In the genomic region with DNA sequence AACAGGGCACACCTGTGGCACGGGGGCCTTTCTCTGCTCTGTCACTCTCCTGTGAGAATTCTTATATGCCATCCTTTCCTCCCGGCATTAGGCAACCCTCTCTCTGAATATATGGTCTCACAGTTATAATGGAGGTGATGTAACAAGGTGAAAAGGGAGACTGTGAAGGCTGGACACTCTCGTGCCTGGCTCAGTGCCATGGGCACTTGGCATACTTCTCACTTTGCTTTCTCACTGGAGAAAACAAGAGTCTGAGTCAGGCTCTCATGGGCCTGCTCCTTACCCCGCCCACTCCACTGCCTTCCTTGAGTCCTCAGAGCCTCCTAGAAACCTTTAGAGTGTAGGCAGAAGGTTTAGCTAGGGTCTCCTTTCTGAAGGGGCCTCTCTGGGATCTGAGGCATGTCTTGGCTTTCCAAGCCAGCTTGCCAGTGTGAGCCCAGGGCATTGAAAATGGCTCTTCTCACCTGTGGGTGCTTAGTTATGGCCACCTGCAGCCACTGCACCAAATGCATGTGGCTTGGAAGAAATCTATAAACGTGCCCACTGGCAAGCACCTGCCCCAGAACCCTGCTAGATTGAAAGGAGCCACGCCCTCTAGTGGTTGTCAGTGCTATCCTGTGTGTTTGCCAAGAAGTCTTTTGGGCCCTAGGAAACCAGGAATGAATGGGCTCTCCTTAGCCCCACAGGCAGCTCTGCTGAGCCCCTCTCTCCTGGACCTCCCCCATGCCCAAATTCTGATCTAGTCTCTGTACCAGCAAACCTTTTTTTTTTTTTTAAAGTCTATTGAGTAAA, we compare ENCODE assay signal across 9 mouse cellular contexts. TPM values are rescaled to one million over a fixed set of nuclear protein-coding genes. Genes with fewer than 3 reads are reported as not detected.
DNase-seq lines count a peak whose midpoint lies in the region; ATAC-seq and TF ChIP-seq lines count a peak whose summit lies in the region.
"Had no signal": no experiment of that assay in that cellular context is flagged by ENCODE, and none has a peak within 500 bp of the region (broad histone marks: within the 10 kb centered on the region; RNA-seq: fewer than 3 reads in every experiment).

No protein-coding gene starts in this region.

- H3K4me3 ChIP-seq in forebrain, embryonic 10.5 days: no peak overlapping the region
- no peak overlapping the region for H3K4me3 ChIP-seq in forebrain, embryonic 16.5 days (replicated peaks; ENCODE audit: low read length)
- no peak overlapping the region for H3K4me3 ChIP-seq in cortical plate, adult 2 months (ENCODE audit: insufficient read depth, low read length)
- no peak overlapping the region for H3K4me3 ChIP-seq in hindbrain, embryonic 12.5 days
- H3K4me3 ChIP-seq: limb, embryonic 15.5 days had no signal

- H3K9me3 ChIP-seq in forebrain, embryonic 10.5 days: no peaks in the 10 kb centered on the region
- H3K9me3 ChIP-seq in forebrain, embryonic 16.5 days (ENCODE audit: control insufficient read depth, low read length): no peaks in the 10 kb centered on the region
- no peaks in the 10 kb centered on the region for H3K9me3 ChIP-seq in hindbrain, embryonic 12.5 days (replicated peaks)
- H3K9me3 ChIP-seq: limb, embryonic 15.5 days had no signal

- H3K4me2 ChIP-seq in forebrain, embryonic 16.5 days (ENCODE audit: low read length): no peak overlapping the region
- no peak overlapping the region for H3K4me2 ChIP-seq in hindbrain, embryonic 12.5 days (replicated peaks)
- H3K4me2 ChIP-seq: limb, embryonic 15.5 days had no signal

- peak; percentile 44 for DNase-seq in forebrain, embryonic 10.5 days (ENCODE audit: extremely low spot score, low spot score)
- DNase-seq in ovary, adult 18-20 months (ENCODE audit: low spot score): peak; percentile 28
- DNase-seq in ovary, postnatal 10 days (ENCODE audit: low spot score): no peak
- peak; percentile 90 for DNase-seq in lung, postnatal 36 days
- no peak for DNase-seq in layer of hippocampus, postnatal 10 days (ENCODE audit: low spot score in 2 of 2)

- H3K4me1 ChIP-seq in forebrain, embryonic 10.5 days: peaks cover 95% of the 10 kb centered on the region
- peaks cover 45% of the 10 kb centered on the region for H3K4me1 ChIP-seq in forebrain, embryonic 16.5 days (replicated peaks; ENCODE audit: control insufficient read depth, insufficient read depth, low read length)
- peaks cover 3% of the 10 kb centered on the region; the same call in 1 of the 2 replicates for H3K4me1 ChIP-seq in cortical plate, adult 2 months (ENCODE audit: control insufficient read depth, insufficient read depth, low read length)
- peaks cover 58% of the 10 kb centered on the region for H3K4me1 ChIP-seq in hindbrain, embryonic 12.5 days

- peak overlapping the region; percentile 32; the same call in 1 of the 2 replicates for H3K27ac ChIP-seq in forebrain, embryonic 10.5 days
- H3K27ac ChIP-seq in forebrain, embryonic 16.5 days (ENCODE audit: low read length): no peak overlapping the region
- no peak overlapping the region for H3K27ac ChIP-seq in cortical plate, adult 2 months (ENCODE audit: insufficient read depth, low read length)
- no peak overlapping the region for H3K27ac ChIP-seq in hindbrain, embryonic 12.5 days
- H3K27ac ChIP-seq: limb, embryonic 15.5 days had no signal

- H3K27me3 ChIP-seq in forebrain, embryonic 10.5 days (ENCODE audit: poor library complexity, severe bottlenecking): peaks cover 92% of the 10 kb centered on the region
- no peaks in the 10 kb centered on the region for H3K27me3 ChIP-seq in forebrain, embryonic 16.5 days (replicated peaks; ENCODE audit: control insufficient read depth, insufficient read depth, low read length)
- H3K27me3 ChIP-seq in hindbrain, embryonic 12.5 days: peaks cover 29% of the 10 kb centered on the region
- H3K27me3 ChIP-seq: limb, embryonic 15.5 days had no signal

- 64% methylated on average over 6 of the region's 6 CpGs for WGBS in forebrain, embryonic 10.5 days
- WGBS in forebrain, embryonic 16.5 days: 31% methylated on average over 6 of the region's 6 CpGs
- WGBS in hindbrain, embryonic 12.5 days: 58% methylated on average over 6 of the region's 6 CpGs

- TF ChIP-seq POLR2A in cortical plate, adult 2 months (IDR thresholded peaks at IDR 0.05; ENCODE audit: extremely low read depth, insufficient read depth, low read length): no peak

- H3K9ac ChIP-seq in forebrain, embryonic 16.5 days (replicated peaks; ENCODE audit: low read depth, low read length): no peak overlapping the region
- no peak overlapping the region for H3K9ac ChIP-seq in hindbrain, embryonic 12.5 days
- H3K9ac ChIP-seq: limb, embryonic 15.5 days had no signal

- peak; percentile 45 for TF ChIP-seq CTCF in cortical plate, adult 2 months (IDR thresholded peaks at IDR 0.05; ENCODE audit: extremely low read depth, insufficient read depth, low read length)

- ATAC-seq in forebrain, embryonic 16.5 days: no peak
- ATAC-seq in hindbrain, embryonic 12.5 days (ENCODE audit: low FRiP score): no peak

- no peaks in the 10 kb centered on the region for H3K36me3 ChIP-seq in forebrain, embryonic 10.5 days (replicated peaks)
- H3K36me3 ChIP-seq in forebrain, embryonic 16.5 days (ENCODE audit: control insufficient read depth, insufficient read depth): no peaks in the 10 kb centered on the region
- no peaks in the 10 kb centered on the region for H3K36me3 ChIP-seq in hindbrain, embryonic 12.5 days
- H3K36me3 ChIP-seq: limb, embryonic 15.5 days had no signal

RNA-seq across cellular contexts. Expression of a gene that starts 2.8 kb away (rescaled TPM):
- 4.0 and 4.8 TPM in 2 replicates for polyA plus RNA-seq in forebrain, embryonic 10.5 days (2016; fragmentation: Nextera tagmentation; extraction: Ambion mirVana)
- polyA plus RNA-seq in forebrain, embryonic 16.5 days (2015; fragmentation: Nextera tagmentation; extraction: Ambion mirVana): 13.8 and 16.1 TPM in 2 replicates
- polyA plus RNA-seq in cortical plate, adult 2 months (2012; rRNA removed): 8.2 and 9.2 TPM in 2 replicates
- 10 to 100 TPM; 27.9 to 28.4 TPM for total RNA-seq in layer of hippocampus, postnatal 10 days (2021)
- 5.5 and 6.6 TPM in 2 replicates for polyA plus RNA-seq in hindbrain, embryonic 12.5 days (2016; fragmentation: Nextera tagmentation; extraction: Ambion mirVana)

RNA-seq across cellular contexts. Expression of a gene that starts 51.7 kb away (rescaled TPM):
- polyA plus RNA-seq in forebrain, embryonic 10.5 days (2016; fragmentation: Nextera tagmentation; extraction: Ambion mirVana): 3.7 and 3.9 TPM in 2 replicates
- 4.0 and 5.3 TPM in 2 replicates for polyA plus RNA-seq in forebrain, embryonic 16.5 days (2015; fragmentation: Nextera tagmentation; extraction: Ambion mirVana)
- 19.1 and 22.2 TPM in 2 replicates for polyA plus RNA-seq in cortical plate, adult 2 months (2012; rRNA removed)
- total RNA-seq in layer of hippocampus, postnatal 10 days (2021): 1 to 10 TPM; 4.4 to 5.2 TPM
- polyA plus RNA-seq in hindbrain, embryonic 12.5 days (2016; fragmentation: Nextera tagmentation; extraction: Ambion mirVana): 5.6 TPM in 2 replicates

Comparison
In these comparisons a context has a peak if more than half of its experiments do, and no peak if none do; other contexts are left out.
1. DNase-seq: peak in forebrain, embryonic 10.5 days (single experiment), ovary, adult 18-20 months (single experiment) and lung, postnatal 36 days (single experiment); none in ovary, postnatal 10 days (single experiment) and layer of hippocampus, postnatal 10 days (0 of 2).